Mouse (Mus musculus): ENCODE measurements at regions not wholly inside any gene's neighbourhood (a gene's known extent, or its start where the extent isn't known, plus 50 kb on each side); places are given as distances from the start of the nearest gene placed in this dataset.

DNA sequence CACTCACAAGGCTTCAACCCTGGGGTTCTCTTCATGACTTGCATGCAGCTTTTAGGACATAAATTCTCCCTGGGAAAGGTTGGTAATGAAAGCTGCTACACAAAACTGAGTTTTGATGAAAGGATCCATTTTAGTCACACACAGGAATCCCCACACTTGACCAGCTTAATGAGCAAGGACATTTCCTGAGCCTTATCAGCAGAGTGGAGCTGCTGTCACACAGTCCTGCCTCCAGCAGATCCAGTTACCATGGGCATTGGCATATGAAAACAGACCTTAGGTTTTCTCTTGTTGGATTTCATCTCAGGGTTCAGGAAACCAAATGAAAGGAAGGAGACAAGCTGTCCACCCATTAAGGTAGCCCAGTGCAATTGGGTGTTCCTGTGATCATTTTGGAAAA lies 568.9 kb downstream of the Fat4 start:
- no peak overlapping the region for H3K4me3 ChIP-seq (ENCODE audit: extremely low read depth, insufficient read depth, insufficient read length)
- no peaks in the 10 kb centered on the region for H3K36me3 ChIP-seq (ENCODE audit: control insufficient read depth, insufficient read depth, low read length)
- H3K27me3 ChIP-seq (ENCODE audit: control insufficient read depth, insufficient read depth, low read length), result no peaks in the 10 kb centered on the region
- DNase-seq (ENCODE audit: low read depth in 1 of 2, low spot score in 2 of 2), result no peak
- no peak overlapping the region for H3K27ac ChIP-seq (ENCODE audit: insufficient read depth, low read length)
- no peaks in the 10 kb centered on the region for H3K4me1 ChIP-seq (ENCODE audit: control insufficient read depth, insufficient read depth, insufficient read length)
- TF ChIP-seq CTCF (IDR thresholded peaks at IDR 0.05; ENCODE audit: extremely low read depth, insufficient read depth, insufficient read length, insufficient replicate concordance), result no peak
- TF ChIP-seq POLR2A (IDR thresholded peaks at IDR 0.05; ENCODE audit: low read depth, low read length), result no peak

DNA sequence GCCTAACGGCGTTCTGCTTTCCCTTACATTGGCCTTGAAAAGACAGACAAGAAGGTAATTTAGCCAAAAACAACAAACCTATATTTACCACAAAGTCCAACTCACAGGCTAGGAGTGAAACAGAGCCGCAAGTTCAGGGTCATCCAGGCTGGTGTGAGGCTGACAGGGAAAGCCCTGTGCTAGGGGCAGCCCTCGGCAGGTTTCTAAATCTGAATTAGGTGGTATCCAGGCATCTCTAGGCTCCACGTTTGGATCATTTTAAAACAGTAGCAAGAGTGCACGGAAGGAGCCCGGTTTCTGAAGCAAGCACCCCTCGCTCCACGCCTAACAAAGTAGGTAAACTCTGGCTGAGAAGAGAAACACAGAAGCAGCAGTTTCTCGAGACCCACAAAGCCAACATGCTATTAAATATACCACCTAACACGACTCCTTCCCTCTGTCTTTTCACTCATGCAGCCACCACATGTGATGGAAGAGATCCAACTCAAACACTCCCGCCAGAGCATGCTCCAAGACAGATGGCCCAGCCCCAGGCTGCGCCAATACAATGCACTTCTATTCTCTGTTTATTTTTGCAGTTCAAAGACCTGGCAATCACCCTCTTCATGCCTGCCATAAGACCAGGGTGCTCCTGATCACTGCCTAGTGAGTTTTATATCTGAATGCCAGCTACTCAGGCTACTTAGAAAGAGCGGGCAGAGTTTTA lies 573.6 kb downstream of the Fat4 start:
- DNase-seq (ENCODE audit: low read depth in 1 of 2, low spot score in 2 of 2), result no peak
- Histone ChIP-seq H3K27ac (ENCODE audit: insufficient read depth, low read length) (no peak overlapping the region), H3K36me3 (ENCODE audit: control insufficient read depth, insufficient read depth, low read length) (no peaks in the 10 kb centered on the region), H3K27me3 (ENCODE audit: control insufficient read depth, insufficient read depth, low read length) (no peaks in the 10 kb centered on the region), H3K4me3 (ENCODE audit: extremely low read depth, insufficient read depth, insufficient read length) (no peak overlapping the region), H3K4me1 (ENCODE audit: control insufficient read depth, insufficient read depth, insufficient read length) (no peaks in the 10 kb centered on the region)
- WGBS, result 85% methylated on average over 14 of the region's 14 CpGs
- no peak for TF ChIP-seq CTCF (IDR thresholded peaks at IDR 0.05; ENCODE audit: extremely low read depth, insufficient read depth, insufficient read length, insufficient replicate concordance)
- TF ChIP-seq POLR2A (IDR thresholded peaks at IDR 0.05; ENCODE audit: low read depth, low read length), result no peak

DNA sequence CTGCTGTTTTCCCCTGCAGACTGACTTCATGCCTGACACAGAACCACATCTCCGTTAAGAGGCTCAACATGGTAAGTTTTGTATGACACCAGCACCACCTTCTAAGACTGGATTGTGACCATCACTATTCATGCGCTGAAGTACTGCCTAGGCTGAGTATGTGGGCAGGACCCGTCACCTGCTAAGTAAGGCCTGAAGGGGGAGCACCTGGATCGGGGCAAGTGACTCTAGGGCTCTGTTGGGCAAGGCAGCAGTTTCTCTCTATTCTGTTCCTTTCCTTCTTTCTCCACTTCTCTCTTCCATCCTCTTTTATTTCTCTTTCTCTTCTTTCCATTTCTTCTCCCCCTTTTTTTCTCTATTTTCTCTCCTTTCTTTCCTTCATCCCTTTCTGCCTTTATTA lies 574.8 kb downstream of the Fat4 start:
- no peaks in the 10 kb centered on the region for H3K4me1 ChIP-seq (ENCODE audit: control insufficient read depth, insufficient read depth, insufficient read length)
- H3K36me3 ChIP-seq (ENCODE audit: control insufficient read depth, insufficient read depth, low read length), result no peaks in the 10 kb centered on the region
- H3K4me3 ChIP-seq (ENCODE audit: extremely low read depth, insufficient read depth, insufficient read length), result no peak overlapping the region
- TF ChIP-seq CTCF (IDR thresholded peaks at IDR 0.05; ENCODE audit: extremely low read depth, insufficient read depth, insufficient read length, insufficient replicate concordance) (no peak), POLR2A (IDR thresholded peaks at IDR 0.05; ENCODE audit: low read depth, low read length) (no peak)
- no peaks in the 10 kb centered on the region for H3K27me3 ChIP-seq (ENCODE audit: control insufficient read depth, insufficient read depth, low read length)
- DNase-seq (ENCODE audit: low read depth in 1 of 2, low spot score in 2 of 2), result no peak
- WGBS, result 85% methylated on average over 4 of the region's 4 CpGs
- H3K27ac ChIP-seq (ENCODE audit: insufficient read depth, low read length), result no peak overlapping the region

DNA sequence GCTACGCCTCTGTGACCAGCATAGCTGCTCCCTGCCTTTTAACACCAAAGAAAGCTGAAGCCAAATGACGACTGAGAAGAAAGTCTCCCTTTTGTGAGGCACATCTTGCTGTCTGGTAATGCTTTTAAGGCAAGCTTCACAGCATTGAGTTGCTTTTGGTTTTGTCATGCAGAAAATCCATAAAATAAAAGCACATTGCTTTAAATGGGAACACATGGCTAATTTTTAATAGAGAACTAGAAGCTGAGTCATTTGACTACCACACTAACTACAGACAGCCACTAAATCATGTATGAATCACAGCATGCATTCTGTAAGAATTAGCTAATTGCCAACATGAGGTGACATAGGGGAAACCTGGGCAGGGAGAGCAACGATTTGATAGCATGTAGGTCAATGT lies 579.1 kb downstream of the Fat4 start:
- H3K27ac ChIP-seq (ENCODE audit: insufficient read depth, low read length), result no peak overlapping the region
- H3K4me1 ChIP-seq (ENCODE audit: control insufficient read depth, insufficient read depth, insufficient read length), result no peaks in the 10 kb centered on the region
- no peak overlapping the region for H3K4me3 ChIP-seq (ENCODE audit: extremely low read depth, insufficient read depth, insufficient read length)
- H3K36me3 ChIP-seq (ENCODE audit: control insufficient read depth, insufficient read depth, low read length), result no peaks in the 10 kb centered on the region
- DNase-seq (ENCODE audit: low read depth in 1 of 2, low spot score in 2 of 2), result no peak
- no peaks in the 10 kb centered on the region for H3K27me3 ChIP-seq (ENCODE audit: control insufficient read depth, insufficient read depth, low read length)
- WGBS, result 77% methylated on average over 3 of the region's 3 CpGs
- TF ChIP-seq CTCF (IDR thresholded peaks at IDR 0.05; ENCODE audit: extremely low read depth, insufficient read depth, insufficient read length, insufficient replicate concordance), result no peak

DNA sequence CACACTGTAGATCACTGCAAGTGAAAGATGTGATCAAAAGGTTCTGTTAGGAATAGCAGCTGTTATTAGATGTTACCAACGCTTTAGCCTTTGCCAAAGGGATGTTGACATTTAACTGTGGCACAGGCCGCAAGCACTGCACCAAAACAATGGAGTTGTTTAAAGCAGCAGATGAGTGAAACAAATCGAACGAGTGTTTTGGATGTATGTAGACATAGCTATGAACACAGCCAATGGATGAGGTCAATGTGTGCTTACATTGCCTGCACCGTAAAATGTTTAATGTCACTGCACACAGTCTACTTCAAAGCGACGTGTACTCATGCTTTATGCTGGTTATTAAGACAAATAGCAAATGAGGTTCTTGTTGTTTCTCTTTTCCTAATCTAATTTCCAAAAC lies 602.7 kb downstream of the Fat4 start:
- no peak for TF ChIP-seq CTCF (IDR thresholded peaks at IDR 0.05; ENCODE audit: extremely low read depth, insufficient read depth, insufficient read length, insufficient replicate concordance)
- TF ChIP-seq POLR2A (IDR thresholded peaks at IDR 0.05; ENCODE audit: low read depth, low read length), result no peak
- Histone ChIP-seq H3K27ac (ENCODE audit: insufficient read depth, low read length) (no peak overlapping the region), H3K36me3 (ENCODE audit: control insufficient read depth, insufficient read depth, low read length) (no peaks in the 10 kb centered on the region), H3K4me1 (ENCODE audit: control insufficient read depth, insufficient read depth, insufficient read length) (no peaks in the 10 kb centered on the region), H3K4me3 (ENCODE audit: extremely low read depth, insufficient read depth, insufficient read length) (no peak overlapping the region), H3K27me3 (ENCODE audit: control insufficient read depth, insufficient read depth, low read length) (no peaks in the 10 kb centered on the region)
- WGBS, result 89% methylated on average over 7 of the region's 7 CpGs
- no peak for DNase-seq (ENCODE audit: low read depth in 1 of 2, low spot score in 2 of 2)

DNA sequence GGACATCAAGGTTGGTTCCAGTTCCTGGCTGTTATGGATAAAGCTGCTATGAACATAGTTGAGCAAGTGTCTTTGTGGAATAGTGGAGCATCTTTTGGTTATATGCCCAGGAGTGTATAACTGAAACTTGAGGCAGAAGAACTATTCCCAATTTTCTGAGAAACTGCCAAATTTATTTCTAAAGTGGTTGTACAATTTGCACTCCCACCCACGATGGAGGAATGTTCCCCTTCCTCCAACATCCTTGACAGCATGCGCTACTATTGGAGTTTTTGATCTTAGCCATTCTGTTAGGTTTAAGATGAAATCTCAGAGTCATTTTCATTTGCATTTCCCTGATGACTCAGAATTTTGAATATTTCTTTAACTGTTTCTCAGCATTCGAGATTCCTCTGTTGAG lies 607.6 kb downstream of the Fat4 start:
- DNase-seq (ENCODE audit: low read depth in 1 of 2, low spot score in 2 of 2), result no peak
- WGBS, result 83% methylated on average over 3 of the region's 3 CpGs
- H3K4me1 ChIP-seq (ENCODE audit: control insufficient read depth, insufficient read depth, insufficient read length), result no peaks in the 10 kb centered on the region
- H3K4me3 ChIP-seq (ENCODE audit: extremely low read depth, insufficient read depth, insufficient read length), result no peak overlapping the region
- H3K36me3 ChIP-seq (ENCODE audit: control insufficient read depth, insufficient read depth, low read length), result no peaks in the 10 kb centered on the region
- no peak for TF ChIP-seq CTCF (IDR thresholded peaks at IDR 0.05; ENCODE audit: extremely low read depth, insufficient read depth, insufficient read length, insufficient replicate concordance)
- TF ChIP-seq POLR2A (IDR thresholded peaks at IDR 0.05; ENCODE audit: low read depth, low read length), result no peak
- no peak overlapping the region for H3K27ac ChIP-seq (ENCODE audit: insufficient read depth, low read length)
- H3K27me3 ChIP-seq (ENCODE audit: control insufficient read depth, insufficient read depth, low read length), result no peaks in the 10 kb centered on the region

DNA sequence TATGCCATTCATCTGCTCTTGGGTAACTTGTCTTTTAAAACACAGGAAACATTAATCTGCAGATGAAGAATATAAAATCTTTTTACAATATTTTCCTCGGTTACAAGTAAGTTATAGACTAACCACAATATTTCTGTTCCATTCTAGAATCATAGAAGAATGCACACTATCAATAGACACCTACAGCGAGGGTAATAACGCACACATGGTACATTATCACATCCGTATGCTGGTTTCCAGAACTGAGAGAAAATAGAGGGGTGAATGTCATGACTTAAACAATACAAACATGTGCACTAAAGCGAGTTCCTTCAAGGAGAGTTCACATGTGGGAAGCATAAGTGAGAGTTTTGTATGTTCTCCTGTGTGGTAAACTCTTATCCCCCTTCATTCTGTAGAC lies 641.3 kb downstream of the Fat4 start:
- WGBS, result 85% methylated on average over 5 of the region's 5 CpGs
- no peaks in the 10 kb centered on the region for H3K36me3 ChIP-seq (ENCODE audit: control insufficient read depth, insufficient read depth, low read length)
- H3K27me3 ChIP-seq (ENCODE audit: control insufficient read depth, insufficient read depth, low read length), result no peaks in the 10 kb centered on the region
- no peaks in the 10 kb centered on the region for H3K4me1 ChIP-seq (ENCODE audit: control insufficient read depth, insufficient read depth, insufficient read length)
- H3K27ac ChIP-seq (ENCODE audit: insufficient read depth, low read length), result no peak overlapping the region
- no peak overlapping the region; the same call in 1 of the 2 replicates for H3K4me3 ChIP-seq (ENCODE audit: extremely low read depth, insufficient read depth, insufficient read length)
- TF ChIP-seq POLR2A (IDR thresholded peaks at IDR 0.05; ENCODE audit: low read depth, low read length) (no peak), CTCF (IDR thresholded peaks at IDR 0.05; ENCODE audit: extremely low read depth, insufficient read depth, insufficient read length, insufficient replicate concordance) (no peak)
- no peak for DNase-seq (ENCODE audit: low read depth in 1 of 2, low spot score in 2 of 2)

All from spleen, adult 2 months (tissue).